Mouse (Mus musculus): ENCODE results near the gene Slc7a6. TPM values are rescaled to one million over a fixed set of nuclear protein-coding genes. Genes with fewer than 3 reads are reported as not detected.
A peak's percentile ranks its signal among the peaks of the same experiment; 100 is the strongest.

Gene Slc7a6
- polyA plus RNA-seq, 1 experiment from 2014 or later, result 57.7 TPM

- 86% methylated on average over 6 of the region's 6 CpGs for WGBS
- no peak for ATAC-seq (ENCODE audit: low FRiP score, low read depth)
- no peaks in the 10 kb centered on the region for H3K27me3 ChIP-seq
- H3K4me2 ChIP-seq, result no peak overlapping the region
- H3K4me1 ChIP-seq (replicated peaks), result peaks cover 19% of the 10 kb centered on the region
- H3K9me3 ChIP-seq, result no peaks in the 10 kb centered on the region
- H3K9ac ChIP-seq, result no peak overlapping the region
- no peak overlapping the region for H3K4me3 ChIP-seq
- H3K27ac ChIP-seq (replicated peaks), result no peak overlapping the region
- H3K36me3 ChIP-seq, result no peaks in the 10 kb centered on the region
Measured at GRCm38 (mm10) chr8:106147868-106148565, 20.6 kb upstream of the Slc7a6 start.

GRCm38 (mm10) chr8:106149025-106149424 is 19.6 kb upstream of the Slc7a6 start:
- no peak overlapping the region for H3K4me2 ChIP-seq
- H3K27ac ChIP-seq (replicated peaks), result no peak overlapping the region
- peaks cover 19% of the 10 kb centered on the region for H3K4me1 ChIP-seq (replicated peaks)
- H3K27me3 ChIP-seq, result no peaks in the 10 kb centered on the region
- no peak overlapping the region for H3K9ac ChIP-seq
- no peak for ATAC-seq (ENCODE audit: low FRiP score, low read depth)
- WGBS, result 93% methylated on average over 6 of the region's 6 CpGs
- H3K4me3 ChIP-seq, result no peak overlapping the region
- H3K9me3 ChIP-seq, result no peaks in the 10 kb centered on the region
- H3K36me3 ChIP-seq, result no peaks in the 10 kb centered on the region

- Histone ChIP-seq H3K27me3 (no peaks in the 10 kb centered on the region), H3K9ac (peak within 1 kb of the TSS; percentile 85), H3K9me3 (no peaks in the 10 kb centered on the region), H3K36me3 (peaks cover 5% of the 10 kb centered on the region), H3K4me3 (peak within 1 kb of the TSS; percentile 90), H3K4me2 (peak within 1 kb of the TSS; percentile 78), H3K4me1 (replicated peaks) (peaks cover 19% of the 10 kb centered on the region), H3K27ac (replicated peaks) (peak within 1 kb of the TSS; percentile 75)
- 2% methylated on average over 38 of the region's 38 CpGs for WGBS
- peak; percentile 98 for ATAC-seq (ENCODE audit: low FRiP score, low read depth)
Measured at GRCm38 (mm10) chr8:106149801-106150652, 18.6 kb upstream of the Slc7a6 start, which contains the start of gene Pla2g15. TSS of gene Pla2g15 (plus strand) at chr8:106150399.

- peaks cover 6% of the 10 kb centered on the region for H3K36me3 ChIP-seq
- peak overlapping the region; percentile 85 for H3K9ac ChIP-seq
- peaks cover 19% of the 10 kb centered on the region for H3K4me1 ChIP-seq (replicated peaks)
- peak overlapping the region; percentile 75 for H3K27ac ChIP-seq (replicated peaks)
- ATAC-seq (ENCODE audit: low FRiP score, low read depth), result no peak
- H3K4me2 ChIP-seq, result peak overlapping the region; percentile 78
- H3K9me3 ChIP-seq, result no peaks in the 10 kb centered on the region
- peak overlapping the region; percentile 90 for H3K4me3 ChIP-seq
- 20% methylated on average over 8 of the region's 8 CpGs for WGBS
- no peaks in the 10 kb centered on the region for H3K27me3 ChIP-seq
Measured at GRCm38 (mm10) chr8:106150653-106151000, 18.0 kb upstream of the Slc7a6 start.

GRCm38 (mm10) chr8:106151041-106151440 is 17.6 kb upstream of the Slc7a6 start:
- 79% methylated on average over 9 of the region's 9 CpGs for WGBS
- Histone ChIP-seq H3K9me3 (no peaks in the 10 kb centered on the region), H3K27me3 (no peaks in the 10 kb centered on the region), H3K9ac (peak overlapping the region; percentile 85), H3K4me1 (replicated peaks) (peaks cover 19% of the 10 kb centered on the region), H3K27ac (replicated peaks) (no peak overlapping the region), H3K36me3 (peaks cover 8% of the 10 kb centered on the region), H3K4me3 (peak overlapping the region; percentile 90), H3K4me2 (peak overlapping the region; percentile 78)
- no peak for ATAC-seq (ENCODE audit: low FRiP score, low read depth)

GRCm38 (mm10) chr8:106152876-106153275 is 15.8 kb upstream of the Slc7a6 start:
- H3K9ac ChIP-seq, result no peak overlapping the region
- H3K27me3 ChIP-seq, result no peaks in the 10 kb centered on the region
- H3K4me3 ChIP-seq, result no peak overlapping the region
- ATAC-seq (ENCODE audit: low FRiP score, low read depth), result no peak
- no peak overlapping the region for H3K4me2 ChIP-seq
- no peaks in the 10 kb centered on the region for H3K9me3 ChIP-seq
- WGBS, result 81% methylated on average over 4 of the region's 4 CpGs
- no peak overlapping the region for H3K27ac ChIP-seq (replicated peaks)
- peaks cover 15% of the 10 kb centered on the region for H3K36me3 ChIP-seq
- peaks cover 19% of the 10 kb centered on the region for H3K4me1 ChIP-seq (replicated peaks)

- Histone ChIP-seq H3K27ac (replicated peaks) (no peak overlapping the region), H3K9ac (no peak overlapping the region), H3K4me2 (no peak overlapping the region), H3K9me3 (no peaks in the 10 kb centered on the region), H3K4me1 (replicated peaks) (no peaks in the 10 kb centered on the region), H3K36me3 (peaks cover 52% of the 10 kb centered on the region), H3K4me3 (no peak overlapping the region), H3K27me3 (no peaks in the 10 kb centered on the region)
- ATAC-seq (ENCODE audit: low FRiP score, low read depth), result no peak
- WGBS, result 100% methylated on average over 1 of the region's 1 CpGs
Measured at GRCm38 (mm10) chr8:106157419-106157818, 11.2 kb upstream of the Slc7a6 start.

GRCm38 (mm10) chr8:106158381-106158780 is 10.3 kb upstream of the Slc7a6 start:
- H3K4me3 ChIP-seq, result no peak overlapping the region
- no peak overlapping the region for H3K4me2 ChIP-seq
- H3K9ac ChIP-seq, result no peak overlapping the region
- no peaks in the 10 kb centered on the region for H3K4me1 ChIP-seq (replicated peaks)
- H3K27me3 ChIP-seq, result no peaks in the 10 kb centered on the region
- H3K9me3 ChIP-seq, result no peaks in the 10 kb centered on the region
- ATAC-seq (ENCODE audit: low FRiP score, low read depth), result no peak
- H3K27ac ChIP-seq (replicated peaks), result no peak overlapping the region
- peaks cover 56% of the 10 kb centered on the region for H3K36me3 ChIP-seq
- 90% methylated on average over 10 of the region's 10 CpGs for WGBS

- no peak overlapping the region for H3K4me3 ChIP-seq
- H3K4me1 ChIP-seq (replicated peaks), result no peaks in the 10 kb centered on the region
- no peak overlapping the region for H3K4me2 ChIP-seq
- H3K27ac ChIP-seq (replicated peaks), result no peak overlapping the region
- peaks cover 65% of the 10 kb centered on the region for H3K36me3 ChIP-seq
- WGBS, result 87% methylated on average over 6 of the region's 6 CpGs
- no peaks in the 10 kb centered on the region for H3K27me3 ChIP-seq
- no peak overlapping the region for H3K9ac ChIP-seq
- no peaks in the 10 kb centered on the region for H3K9me3 ChIP-seq
- no peak for ATAC-seq (ENCODE audit: low FRiP score, low read depth)
Measured at GRCm38 (mm10) chr8:106159876-106160275, 8.8 kb upstream of the Slc7a6 start.

- Histone ChIP-seq H3K9me3 (no peaks in the 10 kb centered on the region), H3K27me3 (no peaks in the 10 kb centered on the region), H3K27ac (replicated peaks) (no peak overlapping the region), H3K4me2 (no peak overlapping the region), H3K4me3 (no peak overlapping the region), H3K9ac (no peak overlapping the region), H3K36me3 (peaks cover 50% of the 10 kb centered on the region), H3K4me1 (replicated peaks) (peaks cover 8% of the 10 kb centered on the region; the same call in 1 of the 2 replicates)
- ATAC-seq (ENCODE audit: low FRiP score, low read depth), result no peak
- 92% methylated on average over 9 of the region's 9 CpGs for WGBS
Measured at GRCm38 (mm10) chr8:106163251-106163650, 5.4 kb upstream of the Slc7a6 start.

GRCm38 (mm10) chr8:106165460-106165859 is 3.2 kb upstream of the Slc7a6 start:
- H3K9ac ChIP-seq, result no peak overlapping the region
- 51% methylated on average over 4 of the region's 4 CpGs for WGBS
- ATAC-seq (ENCODE audit: low FRiP score, low read depth), result no peak
- H3K4me2 ChIP-seq, result no peak overlapping the region
- peaks cover 35% of the 10 kb centered on the region for H3K36me3 ChIP-seq
- H3K4me1 ChIP-seq (replicated peaks), result peaks cover 17% of the 10 kb centered on the region
- no peaks in the 10 kb centered on the region for H3K27me3 ChIP-seq
- no peaks in the 10 kb centered on the region for H3K9me3 ChIP-seq
- H3K27ac ChIP-seq (replicated peaks), result no peak overlapping the region
- no peak overlapping the region for H3K4me3 ChIP-seq
